Mouse (Mus musculus): Measurements from ENCODE around the gene Vac14.

The Vac14 gene

GRCm38 (mm10) chr8:110741816-110742451, 123.5 kb downstream of the Vac14 start:
- no peak for DNase-seq (ENCODE audit: extremely low read depth, insufficient read length, low spot score)

DNA sequence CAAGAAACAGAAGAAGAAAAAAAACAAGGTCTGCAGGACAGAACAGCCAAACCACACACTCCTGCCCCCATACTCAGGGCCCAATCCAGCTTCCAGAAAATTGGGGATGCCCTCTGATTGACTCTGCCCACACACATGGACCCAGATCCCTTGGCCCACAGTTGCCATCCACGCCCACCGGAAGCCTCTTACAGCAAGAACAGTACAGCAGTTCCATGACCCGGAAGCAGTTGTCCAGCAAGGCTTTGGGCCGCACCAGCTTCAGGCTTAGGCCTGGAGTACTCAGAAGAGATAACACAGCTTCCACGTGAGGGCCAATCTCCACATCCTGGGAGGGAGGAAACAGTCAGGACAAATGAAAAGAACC, 124.0 kb downstream of the Vac14 start:
- no peak for DNase-seq (ENCODE audit: extremely low read depth, insufficient read length, low spot score)

DNA sequence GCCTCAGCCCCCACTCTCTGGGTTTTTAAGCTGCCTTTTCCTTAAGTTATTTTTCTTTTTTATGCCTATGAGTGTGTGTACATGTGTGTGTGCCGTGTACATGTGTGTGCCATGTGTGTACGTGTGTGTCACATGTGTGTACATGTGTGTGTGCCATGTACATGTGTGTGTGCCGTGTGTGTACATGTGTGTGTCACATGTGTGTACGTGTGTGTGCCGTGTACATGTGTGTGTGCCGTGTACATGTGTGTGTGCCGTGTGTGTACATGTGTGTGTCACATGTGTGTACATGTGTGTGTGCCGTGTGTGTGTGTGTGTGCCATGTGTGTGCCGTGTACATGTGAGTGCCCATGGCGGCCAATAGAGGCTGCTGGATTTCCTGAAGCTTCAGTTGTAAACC, 126.8 kb downstream of the Vac14 start:
- DNase-seq (ENCODE audit: extremely low read depth, insufficient read length, low spot score) = no peak

- no peak for DNase-seq (ENCODE audit: extremely low read depth, insufficient read length, low spot score)
These were observed 128.3 kb downstream of the Vac14 start for GRCm38 (mm10) chr8:110746661-110747060.

DNA sequence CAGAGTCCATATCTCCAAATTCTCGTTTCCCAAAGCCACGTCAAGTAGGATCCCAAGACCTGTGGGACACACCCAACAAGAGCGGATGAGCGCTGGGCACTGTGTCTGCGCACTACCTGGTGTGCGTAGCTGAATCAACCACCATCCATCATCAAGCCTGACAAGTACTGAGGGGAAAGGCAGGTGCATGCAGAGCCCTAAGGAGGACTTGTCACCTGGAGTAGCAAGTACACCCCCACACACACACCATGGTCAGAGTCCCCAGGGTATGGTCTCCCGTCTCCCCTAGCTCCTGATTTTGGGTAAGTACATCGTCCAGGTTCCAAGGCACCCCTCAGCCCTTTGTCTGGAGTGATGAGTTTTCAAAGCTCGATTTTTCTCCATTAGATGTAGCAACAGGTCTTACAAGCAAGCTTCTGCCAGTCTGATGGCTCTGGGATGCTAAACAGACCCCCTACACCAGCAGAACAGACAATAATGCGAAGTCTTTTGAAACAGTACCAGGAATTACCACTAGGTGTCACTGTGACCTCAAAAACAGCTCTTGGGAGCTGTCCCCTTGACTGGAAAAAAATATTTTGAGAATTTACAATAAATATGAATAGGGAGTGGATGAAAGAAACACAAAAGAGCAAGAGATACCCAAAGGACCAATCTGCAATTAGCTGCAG, 131.2 kb downstream of the Vac14 start:
- DNase-seq (ENCODE audit: extremely low read depth, insufficient read length, low spot score) = no peak

DNA sequence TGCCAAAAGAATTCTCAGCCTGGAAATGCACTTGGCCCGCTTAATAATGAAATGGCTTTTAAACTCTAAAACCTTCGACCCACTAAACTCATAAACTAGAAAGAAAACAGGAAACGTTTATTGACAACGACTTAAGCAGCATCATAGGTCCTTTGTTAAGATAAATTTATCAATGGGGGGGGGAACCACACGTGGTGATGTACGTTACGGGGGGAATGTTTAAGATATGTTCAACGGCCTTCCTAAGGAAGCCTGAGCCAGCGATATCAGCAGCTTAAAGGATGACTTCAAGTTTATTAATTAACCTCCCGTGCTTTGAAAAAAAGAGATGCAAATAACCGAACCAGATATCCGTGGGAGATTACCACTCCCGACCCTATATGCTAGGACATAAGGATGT, 131.9 kb downstream of the Vac14 start:
- DNase-seq (ENCODE audit: extremely low read depth, insufficient read length, low spot score) = no peak

- no peak for DNase-seq (ENCODE audit: extremely low read depth, insufficient read length, low spot score)
These were observed 133.1 kb downstream of the Vac14 start for GRCm38 (mm10) chr8:110751490-110751889.

DNA sequence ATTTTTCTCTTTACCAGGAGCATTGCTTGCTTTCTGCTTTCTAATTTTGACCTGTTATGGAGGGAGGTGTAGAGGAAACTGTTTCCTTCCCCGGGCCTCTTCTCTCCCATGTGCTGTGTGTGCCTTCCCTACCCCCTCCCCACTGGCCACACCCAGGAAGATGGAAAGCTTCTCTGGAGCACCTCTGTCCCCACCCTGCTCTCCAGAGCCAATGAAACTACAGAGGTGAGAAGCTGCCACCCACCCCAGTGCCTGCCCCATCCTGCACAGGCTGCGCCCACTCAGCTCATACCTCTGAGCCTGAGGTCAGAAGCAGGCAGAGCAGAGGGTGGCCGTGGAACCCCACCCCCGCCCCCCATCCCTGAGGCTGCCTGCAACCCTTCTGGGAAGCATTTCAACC, 136.3 kb downstream of the Vac14 start:
- DNase-seq (ENCODE audit: extremely low read depth, insufficient read length, low spot score) = no peak

DNA sequence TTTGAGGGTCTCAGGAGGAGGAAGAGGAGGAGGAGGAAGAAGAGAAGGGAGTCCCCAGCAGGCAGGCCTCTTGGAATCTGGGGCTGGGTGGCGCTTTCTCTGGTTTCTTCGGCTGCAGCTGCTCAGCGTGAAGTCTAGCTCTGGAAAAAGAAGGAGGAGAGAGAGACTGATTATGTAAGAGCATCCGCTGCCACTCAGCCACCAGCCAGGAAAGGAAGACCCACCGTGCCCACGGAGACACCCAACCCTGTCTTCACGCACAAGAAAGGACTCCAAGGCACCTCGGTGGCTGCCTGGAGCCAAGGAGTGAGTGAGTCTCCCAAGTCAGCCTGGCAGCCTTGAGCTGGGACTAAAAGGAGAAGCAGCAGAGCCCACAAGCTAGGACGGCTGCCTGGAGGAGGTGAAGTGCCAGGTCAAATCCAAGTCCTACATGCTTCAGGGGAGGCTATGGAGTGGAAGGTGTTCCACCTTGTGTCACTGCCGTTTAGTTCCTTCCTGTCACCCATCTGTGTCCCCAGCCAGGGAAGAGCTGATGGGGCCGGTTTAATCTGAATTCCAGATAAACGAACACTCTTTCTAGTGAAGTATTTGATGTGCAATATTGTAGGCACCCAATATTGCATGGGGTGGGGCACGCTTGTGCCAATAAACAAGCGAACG, 137.3 kb downstream of the Vac14 start:
- DNase-seq (ENCODE audit: extremely low read depth, insufficient read length, low spot score) = no peak

DNA sequence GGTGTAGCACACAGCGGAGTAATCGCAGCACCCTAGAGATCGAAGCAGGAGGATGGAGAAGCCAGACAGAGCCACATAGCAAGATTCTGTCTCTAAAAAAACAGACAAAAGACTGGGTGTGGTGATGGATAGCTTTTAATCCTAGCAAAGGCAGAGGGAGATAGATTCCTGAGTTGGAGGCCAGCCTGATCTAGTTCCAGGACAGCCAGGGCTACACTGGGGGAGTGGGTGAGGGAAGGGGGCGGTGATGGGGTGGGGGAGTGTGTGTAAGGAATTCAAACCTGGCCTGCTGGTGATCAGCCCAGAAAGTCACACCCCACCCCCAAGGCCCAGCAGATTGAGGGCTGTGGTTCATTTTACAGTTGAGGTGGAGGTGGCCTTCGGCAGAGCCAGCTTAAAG, 137.8 kb downstream of the Vac14 start:
- no peak for DNase-seq (ENCODE audit: extremely low read depth, insufficient read length, low spot score)

DNA sequence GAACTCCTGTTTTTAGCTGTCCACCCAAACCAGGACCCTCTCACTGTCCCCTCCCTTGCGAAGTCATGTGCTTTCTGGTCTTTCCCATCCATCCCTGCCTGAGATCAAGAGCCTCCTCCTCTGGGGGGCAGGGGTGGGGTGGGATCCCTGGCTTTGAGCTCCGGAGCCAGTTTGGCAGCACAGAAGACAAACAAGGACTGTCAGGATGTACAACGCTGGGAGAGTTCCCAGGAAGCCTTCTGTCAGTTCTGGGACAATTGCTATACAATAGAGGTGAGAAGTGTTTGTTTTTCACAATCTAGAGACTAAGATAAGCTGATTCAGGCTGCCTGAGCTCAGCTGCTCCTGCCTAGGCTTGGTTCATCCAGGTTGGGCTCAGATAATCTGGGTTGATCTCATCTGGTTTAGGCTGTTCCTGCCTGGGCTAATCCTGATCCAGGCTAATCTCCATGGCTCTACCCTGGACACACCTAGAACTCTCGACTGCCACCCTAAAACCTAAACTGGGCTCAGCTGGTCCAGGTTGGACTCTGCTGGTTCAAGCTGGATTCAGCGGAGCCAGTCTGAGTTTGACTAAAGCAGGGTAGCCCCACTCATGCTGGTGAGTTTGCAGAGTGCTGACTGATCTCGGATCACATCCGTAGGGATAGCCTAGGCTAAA, 142.0 kb downstream of the Vac14 start:
- DNase-seq (ENCODE audit: extremely low read depth, insufficient read length, low spot score) = no peak

GRCm38 (mm10) chr8:110761185-110761584, 142.8 kb downstream of the Vac14 start:
- no peak for DNase-seq (ENCODE audit: extremely low read depth, insufficient read length, low spot score)

DNA sequence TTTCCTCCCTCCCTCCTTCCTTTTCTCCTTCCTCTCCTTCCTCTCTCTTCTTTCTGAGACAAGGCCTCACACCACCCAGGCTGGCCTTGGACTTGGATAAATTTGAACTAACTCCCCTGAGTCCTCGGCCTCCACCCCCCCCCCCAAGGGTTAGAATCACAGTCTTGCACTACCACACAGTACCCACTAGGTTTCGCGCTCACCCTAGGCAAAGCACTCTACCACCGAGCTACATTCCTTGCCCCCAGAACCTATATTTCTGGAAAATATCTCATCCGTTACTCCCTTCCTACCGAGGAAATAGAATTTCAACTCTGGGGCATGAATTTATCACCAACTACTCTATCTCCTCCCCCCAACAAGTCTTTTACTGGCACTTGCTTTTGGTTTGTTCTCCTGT, 143.6 kb downstream of the Vac14 start:
- DNase-seq (ENCODE audit: extremely low read depth, insufficient read length, low spot score) = no peak

- no peak for DNase-seq (ENCODE audit: extremely low read depth, insufficient read length, low spot score)
These were observed 146.3 kb downstream of the Vac14 start for GRCm38 (mm10) chr8:110764671-110765070.

GRCm38 (mm10) chr8:110767261-110767660, 148.9 kb downstream of the Vac14 start:
- DNase-seq (ENCODE audit: extremely low read depth, insufficient read length, low spot score) = no peak

Data from 3134 (cell line).